Comparison of ENCODE assay signal across 8 mouse cellular contexts in the genomic region with DNA sequence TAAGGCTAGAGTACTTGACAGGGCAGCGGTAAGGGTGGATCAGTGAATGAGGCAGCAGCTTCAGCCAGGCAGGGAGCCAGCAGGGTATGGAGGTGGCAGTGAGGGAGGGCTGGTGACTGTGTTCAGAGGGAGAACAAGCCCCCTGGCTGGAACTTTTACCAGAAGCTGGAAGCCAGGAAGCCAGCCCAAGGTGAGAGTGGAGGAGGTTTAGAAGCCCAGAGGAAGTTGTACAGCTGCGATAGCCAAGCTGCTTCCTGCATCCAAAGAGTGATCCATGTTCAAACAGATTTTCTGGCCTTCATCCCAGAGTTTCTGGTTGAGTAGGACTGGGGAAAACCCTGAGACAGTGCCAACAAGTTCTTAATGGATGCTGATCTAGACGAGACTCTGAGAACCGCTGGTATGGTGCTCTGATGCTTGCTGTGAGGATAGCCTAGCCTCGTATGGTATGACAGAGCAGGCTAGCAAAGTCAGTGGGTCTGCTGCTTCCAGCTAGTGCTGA.
DNase-seq lines count a peak whose midpoint lies in the region; ATAC-seq lines count a peak whose summit lies in the region.

No protein-coding gene starts in this region.

- intact Hi-C loops in heart, postnatal 36 days (cut with DNase I), result no loop called here

- ATAC-seq in megakaryocyte, adult 5-6 weeks (ENCODE audit: poor library complexity, severe bottlenecking), result no peak
- ATAC-seq in neural tube, embryonic 15.5 days (ENCODE audit: low FRiP score), result peak; percentile 64; the same call in 1 of the 2 replicates

- H3K36me3 ChIP-seq in megakaryocyte, embryonic 14.5 days (replicated peaks; ENCODE audit: low read length), result no peaks in the 10 kb centered on the region
- peaks cover 5% of the 10 kb centered on the region; the same call in 1 of the 2 replicates for H3K36me3 ChIP-seq in neural tube, embryonic 15.5 days

- H3K9ac ChIP-seq in neural tube, embryonic 15.5 days (replicated peaks), result no peak overlapping the region

- 59% methylated on average over 5 of the region's 5 CpGs for WGBS in neural tube, embryonic 15.5 days

- H3K27ac ChIP-seq in neural tube, embryonic 15.5 days (replicated peaks), result peak overlapping the region; percentile 60; the same call in 1 of the 2 replicates

- no peaks in the 10 kb centered on the region for H3K4me1 ChIP-seq in megakaryocyte, embryonic 14.5 days
- peaks cover 17% of the 10 kb centered on the region for H3K4me1 ChIP-seq in neural tube, embryonic 15.5 days

- peak overlapping the region; percentile 43 for H3K4me3 ChIP-seq in megakaryocyte, embryonic 14.5 days (replicated peaks)
- H3K4me3 ChIP-seq in neural tube, embryonic 15.5 days (replicated peaks), result no peak overlapping the region

- DNase-seq in fat pad, adult 2 months (ENCODE audit: extremely low read depth, low read depth, low spot score), result peak; percentile 85
- DNase-seq in heart, postnatal 36 days, result peak; percentile 24 to 31
- peak; percentile 76 for DNase-seq in layer of hippocampus, adult 9-11 months
- no peak for DNase-seq in retina, postnatal 1 day
- DNase-seq in c-Kit-positive CD71-positive TER-119-positive erythroid progenitor cells, embryonic 14.5 days (ENCODE audit: low spot score), result no peak

- H3K4me2 ChIP-seq in neural tube, embryonic 15.5 days, result no peak overlapping the region

- H3K9me3 ChIP-seq in megakaryocyte, embryonic 14.5 days, result peaks cover 30% of the 10 kb centered on the region
- H3K9me3 ChIP-seq in neural tube, embryonic 15.5 days (replicated peaks), result no peaks in the 10 kb centered on the region

- H3K27me3 ChIP-seq in megakaryocyte, embryonic 14.5 days (replicated peaks), result no peaks in the 10 kb centered on the region
- no peaks in the 10 kb centered on the region for H3K27me3 ChIP-seq in neural tube, embryonic 15.5 days (replicated peaks)

Comparison
In these comparisons a context has a peak if more than half of its experiments do, and no peak if none do; other contexts are left out.
1. DNase-seq: peak in fat pad, adult 2 months (single experiment), heart, postnatal 36 days (2 of 2) and layer of hippocampus, adult 9-11 months (single experiment); none in retina, postnatal 1 day (single experiment) and c-Kit-positive CD71-positive TER-119-positive erythroid progenitor cells, embryonic 14.5 days (single experiment).